Mouse (Mus musculus) splenic B cell, adult 2 months (primary cell): ENCODE results near the gene Arhgap45.
"Not testable (repeated sequence)": the region's sequence is repeated elsewhere in the genome, so short reads cannot be mapped to it uniquely, and the experiment has no call there.

ENCODE experiments used
- DNase-seq: peaks from one replicate; pipeline ENCODE4 v3.0.0-alpha.2; 2011; ENCODE audit warnings: low read depth, low spot score
- H3K27me3 ChIP-seq: 2 replicates; pipeline ENCODE4 v1.6.1; 2012; ENCODE audit warnings: mild to moderate bottlenecking, low read length, moderate library complexity, mixed read lengths; ENCODE audit not compliant: control insufficient read depth, poor library complexity, insufficient read depth, severe bottlenecking
- H3K36me3 ChIP-seq: 2 replicates; pipeline ENCODE4 v1.6.1; 2012; ENCODE audit warnings: mild to moderate bottlenecking, low read length, moderate library complexity, mixed read lengths; ENCODE audit not compliant: control insufficient read depth, poor library complexity, insufficient read depth, severe bottlenecking

Gene Arhgap45

DNA sequence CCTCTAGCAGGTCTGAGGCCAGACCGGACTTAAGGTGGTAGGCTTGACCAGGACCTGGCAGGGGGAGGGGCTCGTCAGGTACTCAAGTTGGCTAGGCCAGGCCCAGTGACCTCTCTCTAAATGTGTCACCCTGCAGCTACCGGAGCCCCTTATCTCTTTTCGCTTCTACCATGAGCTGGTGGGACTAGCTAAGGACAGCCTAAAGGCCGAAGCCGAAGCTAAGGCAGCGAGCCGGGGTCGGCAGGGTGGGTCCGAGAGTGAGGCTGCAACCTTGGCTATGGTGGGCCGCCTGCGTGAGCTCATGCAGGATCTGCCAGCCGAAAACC, 12.0 kb downstream of the Arhgap45 start:
- Histone ChIP-seq H3K27me3 (no peaks in the 10 kb centered on the region), H3K36me3 (peaks cover 56% of the 10 kb centered on the region)
- DNase-seq, result no peak

- DNase-seq, result no peak
- Histone ChIP-seq H3K27me3 (no peaks in the 10 kb centered on the region), H3K36me3 (peaks cover 51% of the 10 kb centered on the region)
These were observed 13.7 kb downstream of the Arhgap45 start for GRCm38 (mm10) chr10:80030191-80030590.

DNA sequence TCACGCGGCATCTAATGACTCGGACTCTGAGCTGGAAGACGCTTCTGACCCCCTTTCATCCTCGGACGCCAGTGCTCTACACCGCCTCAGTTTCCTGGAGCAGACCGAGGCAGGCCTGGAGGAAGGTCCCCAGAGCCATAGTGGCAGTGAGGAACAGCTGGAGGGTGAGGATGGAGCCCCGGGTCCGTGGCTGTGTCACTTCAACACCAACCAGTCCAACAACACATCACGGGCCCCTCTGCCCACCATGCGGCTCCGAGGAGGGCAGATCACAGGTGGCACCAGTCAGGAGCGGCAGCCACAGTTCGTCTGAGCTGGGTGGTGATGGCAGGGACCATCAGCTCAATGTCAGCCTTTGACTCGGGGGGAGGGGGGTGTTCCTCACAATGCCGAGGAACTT, 14.3 kb downstream of the Arhgap45 start:
- Histone ChIP-seq H3K27me3 (no peaks in the 10 kb centered on the region), H3K36me3 (peaks cover 46% of the 10 kb centered on the region)
- DNase-seq, result no peak

DNA sequence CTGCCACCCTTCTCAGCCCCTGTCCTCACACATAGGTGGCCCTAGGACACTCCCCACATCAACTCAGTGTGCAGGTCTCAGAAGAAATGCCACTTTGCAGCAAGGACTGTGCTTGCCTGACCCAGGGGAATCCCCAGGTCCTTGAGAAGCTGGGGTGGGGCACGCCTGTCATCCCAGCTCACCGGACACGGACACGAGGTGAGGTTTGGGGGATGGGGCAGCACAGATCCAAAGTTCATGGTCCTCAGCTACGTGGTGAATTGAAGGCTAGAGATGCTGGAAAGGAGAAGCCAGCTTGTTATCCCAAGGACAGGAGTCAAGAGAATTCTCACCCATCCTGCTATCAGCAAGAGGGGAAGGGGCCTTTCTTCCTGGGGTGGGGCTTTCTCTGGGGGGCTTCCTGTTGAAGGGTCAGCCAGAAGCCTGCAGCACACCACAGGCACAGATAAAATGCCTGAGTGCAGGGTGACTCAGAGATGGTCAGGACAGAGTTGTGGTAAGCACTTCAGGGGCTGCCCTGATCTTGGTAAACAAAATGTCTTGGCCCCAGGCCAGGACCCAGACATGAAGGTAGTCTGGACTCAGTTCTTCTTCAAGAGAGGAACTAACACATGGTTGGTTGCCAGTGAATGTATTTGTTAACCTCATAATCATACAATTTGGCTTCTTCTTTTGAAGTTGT, 16.5 kb downstream of the Arhgap45 start:
- H3K27me3 ChIP-seq, result no peaks in the 10 kb centered on the region
- DNase-seq, result peak; percentile 87

DNA sequence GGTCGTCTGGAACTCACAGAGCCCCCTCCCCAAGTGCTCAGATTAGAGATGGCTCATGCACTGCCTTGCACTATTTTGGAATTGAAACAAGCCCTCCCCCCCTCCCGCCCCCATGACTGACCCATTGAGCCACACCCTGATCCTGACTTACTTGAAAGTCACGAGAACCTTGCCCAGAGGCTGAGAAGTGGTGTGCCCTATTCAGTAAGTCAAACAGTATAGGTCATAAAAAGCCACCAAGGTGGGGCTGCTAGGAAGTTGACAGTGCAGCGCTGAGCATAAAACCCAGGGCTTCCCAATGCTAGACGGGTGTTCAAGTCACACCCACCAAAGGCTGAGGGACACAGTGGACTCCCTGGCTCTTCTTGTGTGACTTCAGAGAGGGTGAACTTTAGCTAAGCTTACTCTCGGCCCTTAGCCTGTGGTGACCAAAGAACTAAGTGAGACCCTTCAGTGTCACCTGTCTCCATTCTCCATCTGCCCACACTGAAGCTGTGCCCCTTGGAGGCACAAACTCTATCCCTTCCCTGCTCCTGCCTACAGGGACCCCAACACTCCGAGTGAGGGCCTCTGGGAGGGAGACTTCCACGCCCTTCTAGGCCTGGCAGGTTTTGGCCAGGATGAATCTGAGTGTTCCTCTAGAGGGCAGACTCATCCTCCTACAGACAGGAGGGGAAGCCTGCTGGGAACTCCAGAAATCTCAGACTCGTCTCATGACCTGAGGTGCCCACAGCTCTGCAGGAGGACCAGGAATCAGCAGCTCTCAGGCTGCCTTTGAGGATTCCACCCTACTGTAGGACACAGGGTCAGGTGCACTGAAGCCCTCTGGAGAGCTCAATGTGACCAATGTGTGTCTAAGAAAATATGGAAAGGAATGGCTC, 17.3 kb downstream of the Arhgap45 start:
- peak; percentile 61 for DNase-seq
- H3K36me3 ChIP-seq, result peaks cover 28% of the 10 kb centered on the region
- H3K27me3 ChIP-seq, result no peaks in the 10 kb centered on the region

More for the DNA sequence above, 16.5 kb downstream of the Arhgap45 start:
- H3K36me3 ChIP-seq, result peaks cover 35% of the 10 kb centered on the region

DNA sequence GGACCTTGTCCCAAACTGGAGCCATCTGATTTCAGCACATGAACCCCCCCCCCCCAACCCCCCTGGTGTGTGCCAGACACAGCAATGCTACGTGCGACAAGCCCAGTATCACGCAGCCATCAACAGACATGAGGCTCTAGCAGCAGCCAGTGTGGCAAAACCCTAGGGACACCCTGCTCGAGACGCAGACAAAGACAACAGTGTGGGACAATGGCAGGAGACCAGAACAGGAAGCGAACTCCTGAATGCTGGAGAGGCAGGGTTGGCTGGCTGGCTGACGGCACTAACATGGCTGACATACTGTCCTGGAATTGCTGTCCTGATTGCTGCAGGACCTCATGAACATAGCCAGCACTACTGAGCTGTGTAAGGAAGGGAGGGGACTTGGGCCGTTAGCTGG, 18.7 kb downstream of the Arhgap45 start:
- Histone ChIP-seq H3K27me3 (no peaks in the 10 kb centered on the region), H3K36me3 (peaks cover 17% of the 10 kb centered on the region)
- no peak for DNase-seq

DNA sequence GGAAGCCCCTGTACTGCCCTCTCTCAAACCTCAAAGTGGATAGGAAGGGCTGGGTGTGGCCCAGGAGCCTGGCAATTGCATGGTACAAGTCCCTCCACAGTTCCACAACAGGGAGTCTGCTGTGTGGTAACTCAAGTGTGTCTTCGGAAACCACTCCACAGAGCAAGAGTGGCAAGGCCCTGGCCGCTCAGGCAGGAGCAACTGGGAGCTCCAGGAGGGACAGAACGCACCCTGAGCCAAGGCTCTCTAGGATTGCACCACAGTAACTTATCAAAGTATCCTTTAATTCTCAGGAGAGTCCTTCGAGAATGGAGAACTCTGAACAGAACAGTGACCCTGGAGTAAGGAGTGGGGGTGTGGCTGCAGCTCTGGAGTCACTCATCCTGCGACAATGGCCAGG, 19.2 kb downstream of the Arhgap45 start:
- DNase-seq, result no peak
- H3K36me3 ChIP-seq, result peaks cover 12% of the 10 kb centered on the region
- no peaks in the 10 kb centered on the region for H3K27me3 ChIP-seq

DNA sequence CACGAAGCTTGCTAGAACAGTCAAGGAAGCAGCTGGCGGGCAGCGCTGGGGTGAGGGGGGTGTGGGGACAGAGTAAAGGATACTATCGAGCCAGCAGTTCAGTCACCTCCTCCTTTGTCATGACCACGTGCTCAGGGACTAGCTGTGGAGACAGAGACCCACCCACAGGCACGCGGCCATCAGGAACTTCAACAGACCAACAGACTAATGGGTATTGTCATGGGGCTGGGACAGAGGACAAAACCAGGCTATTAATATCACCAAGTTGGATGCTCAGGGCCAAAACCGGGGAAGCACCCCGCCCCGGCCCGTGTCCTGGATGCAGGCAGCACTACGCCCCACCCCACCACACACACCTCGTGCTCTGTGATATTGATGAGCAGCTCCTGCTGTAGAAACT, 20.4 kb downstream of the Arhgap45 start:
- DNase-seq, result no peak
- Histone ChIP-seq H3K27me3 (no peaks in the 10 kb centered on the region), H3K36me3 (peaks cover 8% of the 10 kb centered on the region)

GRCm38 (mm10) chr10:80039559-80039979, 23.1 kb downstream of the Arhgap45 start, which contains the start of gene Polr2e:
Gene Polr2e (minus strand): TSS chr10:80039795.
- Histone ChIP-seq H3K36me3 (peaks cover 6% of the 10 kb centered on the region; the same call in 1 of the 2 replicates), H3K27me3 (no peaks in the 10 kb centered on the region)
- peak; percentile 98 for DNase-seq

DNA sequence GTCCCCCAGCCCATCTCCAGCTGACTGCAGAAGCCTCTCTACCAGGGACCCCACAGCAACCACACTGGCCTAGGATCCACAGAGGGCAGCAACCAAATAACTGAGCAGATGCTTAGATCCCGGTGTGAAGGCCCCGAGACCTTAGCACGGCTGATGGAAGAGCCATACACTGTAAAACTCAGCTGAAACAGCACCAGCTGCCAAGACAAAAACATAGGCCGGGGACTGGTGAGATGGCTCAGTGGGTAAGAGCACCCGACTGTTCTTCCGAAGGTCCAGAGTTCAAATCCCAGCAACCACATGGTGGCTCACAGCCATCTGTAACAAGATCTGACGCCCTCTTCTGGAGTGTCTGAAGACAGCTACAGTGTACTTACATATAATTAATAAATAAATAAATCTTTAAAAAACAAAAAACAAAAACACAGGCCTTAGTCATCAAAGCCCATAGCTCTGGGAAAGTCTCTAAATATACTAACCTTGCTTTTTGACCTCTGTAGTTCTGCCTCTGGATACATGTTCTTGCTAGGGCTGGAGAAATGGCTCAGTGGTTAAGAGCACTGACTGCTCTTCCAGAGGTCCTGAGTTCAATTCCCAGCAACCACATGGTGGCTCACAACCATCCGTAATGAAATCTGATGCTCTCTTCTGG, 25.1 kb downstream of the Arhgap45 start:
- DNase-seq, H3K36me3 ChIP-seq, H3K27me3 ChIP-seq: not testable (repeated sequence)

DNA sequence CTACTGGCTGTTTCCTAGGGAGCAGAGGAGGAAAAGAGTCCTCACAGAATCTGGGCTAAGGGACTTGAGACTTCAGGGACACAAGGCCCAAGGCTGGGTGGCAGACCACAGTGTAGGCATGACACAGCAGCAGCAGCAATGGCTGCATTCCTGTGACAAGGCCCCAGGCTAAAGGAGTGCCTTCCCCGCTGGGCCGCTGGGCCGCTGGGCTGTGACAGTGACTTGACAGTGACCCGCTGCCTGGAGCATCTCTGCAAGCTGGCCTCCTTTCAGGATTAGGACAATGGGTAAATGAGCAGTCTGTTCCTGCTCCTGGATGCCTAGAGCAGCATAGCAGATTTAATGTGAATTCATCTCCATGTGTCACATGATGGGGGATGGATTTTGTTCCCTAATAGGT, 27.6 kb downstream of the Arhgap45 start:
- DNase-seq, result no peak
- H3K27me3 ChIP-seq, result no peaks in the 10 kb centered on the region
- no peaks in the 10 kb centered on the region for H3K36me3 ChIP-seq

DNA sequence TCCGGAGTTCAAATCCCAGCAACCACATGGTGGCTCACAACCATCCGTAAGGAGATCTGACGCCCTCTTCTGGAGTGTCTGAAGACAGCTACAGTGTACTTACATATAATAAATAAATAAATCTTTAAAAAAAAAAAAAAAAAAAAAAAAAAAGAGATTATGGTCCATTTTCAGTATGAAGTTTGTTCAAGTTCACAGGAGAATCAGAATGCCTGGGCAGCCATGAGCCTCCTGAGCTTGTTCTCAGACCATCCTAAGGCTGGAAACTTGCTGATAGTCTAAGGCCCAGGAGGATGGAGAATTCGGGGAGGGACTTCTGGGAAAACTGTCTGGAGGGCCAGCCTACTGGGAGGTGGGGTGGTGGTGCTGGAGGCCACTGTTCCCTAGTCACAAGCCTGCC, 28.9 kb downstream of the Arhgap45 start:
- not testable (repeated sequence) for DNase-seq, H3K27me3 ChIP-seq, H3K36me3 ChIP-seq

DNA sequence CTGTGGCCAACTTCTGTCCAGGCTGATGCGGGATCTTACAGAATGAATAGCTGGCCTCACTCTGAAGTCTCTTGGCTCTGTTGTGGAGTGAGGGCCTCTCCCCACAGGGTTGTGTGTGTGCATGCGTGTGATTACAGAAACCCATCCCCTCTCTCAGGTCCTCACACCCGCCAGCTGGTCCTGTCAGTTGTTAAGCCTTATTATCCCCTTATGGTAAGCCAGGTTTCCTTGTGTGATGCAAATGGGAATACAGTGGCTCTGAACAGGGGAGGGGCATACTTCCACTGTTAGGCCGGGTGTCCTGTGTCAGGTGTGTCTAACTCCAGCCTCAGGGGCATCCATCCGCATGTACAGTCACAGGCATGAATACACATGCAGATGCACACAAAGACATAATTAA, 29.3 kb downstream of the Arhgap45 start:
- Histone ChIP-seq H3K27me3 (no peaks in the 10 kb centered on the region), H3K36me3 (no peaks in the 10 kb centered on the region)
- no peak for DNase-seq

- no peaks in the 10 kb centered on the region for H3K27me3 ChIP-seq
- H3K36me3 ChIP-seq, result no peaks in the 10 kb centered on the region
- no peak for DNase-seq
These were observed 30.6 kb downstream of the Arhgap45 start, which contains the start of gene Gpx4 for GRCm38 (mm10) chr10:80047041-80047565. Gene Gpx4 (plus strand): TSS chr10:80047166.

GRCm38 (mm10) chr10:80048396-80048795, 31.9 kb downstream of the Arhgap45 start:
- DNase-seq, result no peak
- Histone ChIP-seq H3K36me3 (no peaks in the 10 kb centered on the region), H3K27me3 (no peaks in the 10 kb centered on the region)
